Mouse (Mus musculus) E14TG2a.4 (cell line): ENCODE measurements around the gene Vwde.

ENCODE experiments used
- H3K27me3 ChIP-seq: 2 replicates; pipeline ENCODE4 v1.6.1; 2014; ENCODE audit warnings: low read length, control low read depth; ENCODE audit not compliant: insufficient read depth
- H3K36me3 ChIP-seq: 2 replicates; pipeline ENCODE4 v1.6.1; 2014; ENCODE audit warnings: low read length, control low read depth; ENCODE audit not compliant: insufficient read depth
- H3K4me1 ChIP-seq: replicated peaks from 2 replicates; pipeline ENCODE4 v1.6.1; 2014; ENCODE audit warnings: low read depth, low read length, control low read depth
- H3K4me3 ChIP-seq: replicated peaks from 2 replicates; pipeline ENCODE4 v1.5.1; 2014; ENCODE audit warnings: mild to moderate bottlenecking, low read length
- H3K9me3 ChIP-seq: 2 replicates; pipeline ENCODE4 v1.6.1; 2014; ENCODE audit warnings: low read length, control low read depth
- CTCF ChIP-seq: conservative IDR thresholded peaks from 2 replicates; pipeline ENCODE4 v1.5.1; 2014; ENCODE audit warnings: low read length
- NANOG ChIP-seq: IDR thresholded peaks from 2 replicates; pipeline ENCODE4 v1.6.1; 2014; ENCODE audit warnings: borderline replicate concordance, low read length, mixed read lengths
- POU5F1 ChIP-seq: IDR thresholded peaks from 2 replicates; pipeline ENCODE4 v1.6.1; 2014; ENCODE audit warnings: low read length, borderline replicate concordance

Gene Vwde

DNA sequence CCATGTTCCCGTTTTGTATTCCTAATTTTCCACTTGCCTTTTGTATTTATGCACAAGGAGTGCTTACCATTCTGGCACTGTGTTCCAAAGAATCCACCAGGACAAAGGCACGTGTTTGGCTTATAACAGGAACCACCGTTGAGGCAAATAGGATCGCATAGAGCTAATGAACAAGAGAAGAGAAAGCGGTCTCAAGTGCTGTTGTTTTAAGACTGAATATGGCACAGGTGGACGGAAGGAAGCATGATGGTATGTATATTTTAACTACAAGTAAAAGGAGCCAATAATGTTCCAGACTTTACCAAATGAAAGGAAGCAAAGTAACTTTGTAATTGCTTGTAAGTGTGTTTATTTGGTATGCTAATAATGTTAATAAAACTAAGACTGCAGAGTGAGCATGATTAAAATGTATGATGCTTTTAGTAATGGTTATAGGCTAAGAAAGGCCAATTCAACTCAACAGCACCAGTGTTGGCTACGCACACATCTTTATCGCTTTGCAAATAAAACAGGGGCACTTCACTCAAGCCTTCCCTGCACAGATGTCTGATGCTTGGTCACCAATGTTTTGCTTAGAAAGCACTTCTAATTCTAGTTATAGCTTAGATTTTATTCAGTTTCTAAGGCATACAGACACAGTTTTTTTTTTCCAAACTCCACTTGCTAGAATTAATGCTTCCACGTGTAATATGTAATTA, 58.4 kb downstream of the Vwde start:
- no peaks in the 10 kb centered on the region for H3K36me3 ChIP-seq
- TF ChIP-seq CTCF (no peak), POU5F1 (no peak), NANOG (no peak)
- H3K9me3 ChIP-seq: no peaks in the 10 kb centered on the region

GRCm38 (mm10) chr6:13159437-13159836, 65.3 kb downstream of the Vwde start:
- peaks cover 1% of the 10 kb centered on the region for H3K9me3 ChIP-seq
- H3K27me3 ChIP-seq: no peaks in the 10 kb centered on the region
- H3K4me1 ChIP-seq: no peaks in the 10 kb centered on the region
- H3K4me3 ChIP-seq: no peak overlapping the region
- no peaks in the 10 kb centered on the region for H3K36me3 ChIP-seq
- TF ChIP-seq CTCF: 0 out of 2 replicates have a peak, but pooled peaks have one; percentile 5
- TF ChIP-seq POU5F1: no peak

More for the DNA sequence above, 58.4 kb downstream of the Vwde start:
- H3K4me3 ChIP-seq: no peak overlapping the region
- no peaks in the 10 kb centered on the region for H3K4me1 ChIP-seq
- H3K27me3 ChIP-seq: no peaks in the 10 kb centered on the region

DNA sequence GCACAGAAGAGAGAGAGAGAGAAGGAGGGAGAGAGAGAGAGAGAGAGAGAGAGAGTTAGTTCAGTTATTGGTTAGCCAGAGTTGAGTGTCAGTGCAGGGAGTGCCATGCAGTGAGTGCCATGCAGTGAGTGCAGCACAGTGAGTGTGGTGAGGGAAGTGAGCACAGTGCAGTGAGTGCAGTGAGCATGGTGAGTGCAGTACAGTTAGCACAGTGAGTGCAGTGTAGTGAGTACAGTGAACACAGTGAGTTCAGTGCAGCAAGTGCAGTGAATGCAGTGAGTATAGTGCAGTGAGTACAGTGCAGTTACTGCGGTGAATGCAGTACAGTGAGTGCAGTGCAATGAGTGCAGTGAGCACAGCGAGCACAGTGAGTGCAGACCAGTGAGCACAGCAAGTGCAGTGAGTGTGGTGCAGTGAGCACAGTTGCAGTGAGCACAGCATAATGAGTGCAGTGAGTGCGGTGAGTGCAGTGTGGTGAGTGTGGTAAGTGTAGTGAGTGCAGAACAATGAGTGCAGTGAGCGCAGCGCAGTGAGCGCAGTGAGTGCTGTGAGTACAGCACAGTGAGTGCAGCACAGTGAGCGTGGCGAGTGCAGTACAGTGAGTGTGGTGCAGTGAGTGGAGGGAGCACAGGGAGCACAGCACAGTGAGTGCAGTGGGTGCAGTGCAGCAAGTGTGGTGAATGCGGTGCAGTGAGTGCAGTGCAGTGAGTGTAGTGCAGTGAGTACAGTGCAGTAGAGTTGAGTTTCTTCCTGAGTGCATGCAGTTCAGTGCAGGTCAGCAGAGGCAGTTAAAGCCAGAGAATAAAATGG, 70.7 kb downstream of the Vwde start:
- no peak for TF ChIP-seq POU5F1
- Histone ChIP-seq H3K9me3 (peaks cover 11% of the 10 kb centered on the region), H3K36me3 (no peaks in the 10 kb centered on the region), H3K4me1 (no peaks in the 10 kb centered on the region), H3K27me3 (no peaks in the 10 kb centered on the region), H3K4me3 (no peak overlapping the region)

GRCm38 (mm10) chr6:13152062-13152640, 72.6 kb downstream of the Vwde start:
- Histone ChIP-seq H3K36me3 (no peaks in the 10 kb centered on the region), H3K9me3 (peaks cover 11% of the 10 kb centered on the region), H3K27me3 (no peaks in the 10 kb centered on the region), H3K4me3 (no peak overlapping the region), H3K4me1 (no peaks in the 10 kb centered on the region)
- TF ChIP-seq CTCF: peak; percentile 30
- TF ChIP-seq NANOG: no peak

DNA sequence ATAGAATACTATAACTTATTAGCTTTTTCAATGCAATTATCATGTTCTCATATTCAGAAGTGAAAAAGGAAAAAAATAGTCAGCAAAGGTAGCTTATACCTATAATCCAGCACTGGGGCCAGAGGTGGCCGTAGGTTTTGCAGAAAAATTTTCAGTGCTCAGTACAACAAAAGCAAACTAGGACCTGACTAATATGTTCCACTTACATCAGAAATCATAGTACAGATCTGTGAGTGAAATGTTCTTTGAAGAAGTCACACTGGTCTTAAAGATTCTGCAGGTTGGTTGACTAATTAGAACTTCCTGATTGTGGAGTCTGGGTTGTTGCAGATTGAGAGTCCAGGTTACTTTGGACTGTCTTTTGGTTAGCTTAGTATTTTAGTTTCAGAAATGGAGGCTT, 87.5 kb downstream of the Vwde start:
- no peaks in the 10 kb centered on the region for H3K27me3 ChIP-seq
- H3K9me3 ChIP-seq: no peaks in the 10 kb centered on the region
- TF ChIP-seq NANOG: no peak
- TF ChIP-seq POU5F1: no peak
- TF ChIP-seq CTCF: no peak
- no peaks in the 10 kb centered on the region for H3K36me3 ChIP-seq
- H3K4me3 ChIP-seq: no peak overlapping the region
- H3K4me1 ChIP-seq: no peaks in the 10 kb centered on the region

GRCm38 (mm10) chr6:13108662-13109061, 116.1 kb downstream of the Vwde start:
- Histone ChIP-seq H3K36me3 (no peaks in the 10 kb centered on the region), H3K9me3 (no peaks in the 10 kb centered on the region), H3K4me3 (no peak overlapping the region), H3K27me3 (no peaks in the 10 kb centered on the region), H3K4me1 (no peaks in the 10 kb centered on the region)
- TF ChIP-seq NANOG (no peak), POU5F1 (no peak), CTCF (no peak)
